Mouse (Mus musculus): ENCODE results near the gene Plek.

Gene Plek

GRCm38 (mm10) chr11:17000353-17001334 lies 51.5 kb downstream of the Plek start:
- peak; percentile 4 for DNase-seq (ENCODE audit: low read depth)

DNA sequence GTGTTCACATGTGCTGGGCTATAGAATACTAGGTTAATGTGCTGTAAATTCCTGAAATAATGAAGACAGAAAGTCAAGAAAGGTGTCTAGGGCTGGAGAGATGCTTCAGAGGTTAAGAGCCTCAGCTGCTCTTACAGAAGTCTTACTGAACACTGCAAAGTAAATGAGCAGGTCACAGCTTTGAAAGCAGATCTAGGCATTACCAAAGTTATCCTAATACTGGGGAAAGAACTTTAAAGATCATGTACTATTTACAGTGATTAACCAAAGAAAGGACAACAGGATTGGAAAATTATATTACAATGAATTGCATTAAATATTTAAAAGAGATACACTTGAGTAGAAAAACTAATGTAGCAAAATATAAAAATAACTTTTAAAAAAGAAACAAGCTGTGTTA lies 52.2 kb downstream of the Plek start:
- no peak for DNase-seq (ENCODE audit: low read depth)

GRCm38 (mm10) chr11:16999387-16999786 lies 52.8 kb downstream of the Plek start:
- no peak for DNase-seq (ENCODE audit: low read depth)

GRCm38 (mm10) chr11:16997465-16997864 lies 54.7 kb downstream of the Plek start:
- DNase-seq (ENCODE audit: low read depth): no peak

DNA sequence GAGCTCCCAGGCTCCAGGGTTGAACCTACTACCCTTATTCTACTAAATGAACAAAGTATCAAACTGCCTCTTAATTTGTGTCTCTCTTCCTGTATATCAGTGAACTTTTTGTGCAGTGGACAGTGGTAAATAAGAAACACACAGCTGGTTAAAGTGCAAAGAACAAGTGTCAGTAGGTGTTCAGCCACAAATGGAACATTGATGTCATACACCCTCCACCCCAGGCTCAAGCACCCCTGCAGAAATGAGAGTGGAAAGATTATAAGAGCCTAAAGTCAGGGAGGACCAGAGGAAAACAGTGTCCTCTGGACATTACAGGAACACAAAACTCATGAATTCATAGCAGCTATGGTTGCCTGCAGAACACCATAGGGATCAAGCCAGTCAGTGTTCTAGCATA lies 55.4 kb downstream of the Plek start:
- no peak for DNase-seq (ENCODE audit: low read depth)

DNA sequence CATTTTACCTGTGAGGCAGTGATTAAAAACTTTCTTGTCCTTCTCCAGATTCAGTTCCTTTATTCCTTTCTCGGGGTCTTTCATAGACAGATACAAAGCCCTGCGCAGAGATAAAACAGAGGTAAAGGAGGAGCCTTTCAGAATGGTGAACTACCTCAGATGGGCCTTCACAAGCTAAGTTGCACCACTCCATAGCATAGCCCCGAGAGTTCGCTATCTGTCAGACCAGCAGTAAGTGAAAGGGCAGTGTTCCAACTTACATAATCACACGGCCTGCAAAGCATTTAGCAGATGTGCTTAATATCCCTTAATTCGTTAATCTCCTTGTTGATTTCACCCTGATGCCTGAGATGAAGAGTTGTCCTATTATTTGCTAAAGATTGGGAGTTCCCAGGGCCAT lies 59.3 kb downstream of the Plek start:
- DNase-seq (ENCODE audit: low read depth): no peak

DNA sequence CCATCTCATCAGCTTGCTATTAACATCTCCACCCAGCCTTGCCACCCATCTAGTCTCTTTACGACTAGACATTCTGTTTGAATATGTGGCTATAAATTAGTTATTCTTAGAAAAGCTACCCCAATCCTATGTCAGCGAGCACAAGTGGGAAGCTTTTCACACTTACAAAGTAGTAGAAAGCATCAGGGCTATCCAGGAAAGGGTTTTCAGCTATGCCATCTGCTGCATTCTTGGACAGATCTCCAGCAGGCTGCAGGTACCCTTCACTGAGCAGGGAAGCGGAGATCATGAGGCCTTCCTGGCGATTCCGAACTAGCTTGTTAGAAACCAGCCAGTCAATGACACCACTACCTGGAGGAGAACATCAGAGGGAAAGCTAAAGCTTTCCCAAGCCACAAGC lies 62.3 kb downstream of the Plek start:
- no peak for DNase-seq (ENCODE audit: low read depth)

DNA sequence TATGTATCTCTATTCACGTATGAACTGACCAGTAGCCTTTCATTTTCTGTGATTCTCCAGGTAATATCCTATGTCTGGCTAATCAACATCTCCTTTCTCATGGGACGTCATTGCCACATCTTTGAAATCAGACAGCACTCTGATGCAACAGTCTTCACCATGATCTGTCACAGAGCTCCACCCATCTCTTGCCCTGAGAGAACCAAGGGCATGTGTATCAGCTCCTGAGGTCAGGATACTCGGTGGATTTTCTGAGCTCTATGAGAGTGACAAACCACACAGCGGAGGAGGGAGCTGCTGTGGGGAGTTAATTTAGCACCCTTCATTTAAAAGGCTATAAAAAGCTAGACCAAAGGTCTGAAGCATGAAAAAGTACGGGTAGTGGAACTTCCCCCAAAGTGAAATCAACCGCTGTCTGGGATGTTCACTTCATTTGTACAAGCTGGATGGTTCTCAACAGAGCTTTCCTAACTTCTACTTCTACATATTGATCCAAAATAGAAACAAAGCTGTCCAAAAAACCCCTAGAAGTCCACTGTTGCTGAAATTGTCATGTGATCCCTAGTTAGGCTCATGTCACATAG lies 64.3 kb downstream of the Plek start:
- no peak for DNase-seq (ENCODE audit: low read depth)

- no peak for DNase-seq (ENCODE audit: low read depth)
Measured at GRCm38 (mm10) chr11:16986550-16987187, 65.5 kb downstream of the Plek start.

- DNase-seq (ENCODE audit: low read depth): no peak
Measured at GRCm38 (mm10) chr11:16978161-16978707, 73.9 kb downstream of the Plek start.

GRCm38 (mm10) chr11:16977611-16978010 lies 74.6 kb downstream of the Plek start:
- no peak for DNase-seq (ENCODE audit: low read depth)

DNA sequence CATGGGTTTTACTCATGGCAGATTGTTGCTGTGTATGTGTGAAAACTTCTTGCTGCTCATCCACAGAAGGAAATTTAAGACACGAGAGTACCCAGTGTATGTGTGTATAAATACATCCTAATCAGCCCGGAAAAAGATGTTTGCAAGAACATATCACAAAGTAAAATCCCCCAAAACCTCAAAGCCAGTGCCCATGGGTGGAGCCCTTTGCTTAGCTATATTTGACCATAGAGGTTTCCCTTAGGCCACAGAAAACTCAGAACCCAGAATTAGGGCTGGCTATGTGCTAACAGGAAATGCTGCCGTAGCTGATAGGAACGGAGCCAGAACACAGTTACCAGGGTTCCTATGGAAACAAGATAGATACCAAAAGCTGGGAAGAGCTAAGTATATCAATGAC lies 75.2 kb downstream of the Plek start:
- no peak for DNase-seq (ENCODE audit: low read depth)

DNA sequence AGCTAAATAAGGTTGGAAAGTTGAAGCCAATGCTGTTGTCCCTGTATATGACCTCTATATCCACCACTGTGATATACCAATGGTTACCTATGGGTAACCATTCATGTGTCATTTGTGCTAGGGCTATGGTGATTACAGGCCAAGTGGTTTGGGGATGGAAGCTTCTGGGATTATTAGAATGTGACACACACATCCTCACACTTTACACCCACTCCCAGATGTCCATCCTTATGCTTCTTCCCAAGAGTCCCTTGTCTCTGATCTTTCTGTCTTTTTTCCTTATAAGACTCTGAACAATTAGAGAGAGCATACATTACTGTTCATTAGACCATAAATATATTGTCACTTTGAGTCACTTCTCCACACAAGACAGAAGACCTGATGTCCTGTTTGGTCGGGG lies 79.1 kb downstream of the Plek start:
- no peak for DNase-seq (ENCODE audit: low read depth)

- DNase-seq (ENCODE audit: low read depth): no peak
Measured at GRCm38 (mm10) chr11:16972027-16972426, 80.2 kb downstream of the Plek start.

GRCm38 (mm10) chr11:16969650-16970049 lies 82.5 kb downstream of the Plek start:
- DNase-seq (ENCODE audit: low read depth): no peak

DNA sequence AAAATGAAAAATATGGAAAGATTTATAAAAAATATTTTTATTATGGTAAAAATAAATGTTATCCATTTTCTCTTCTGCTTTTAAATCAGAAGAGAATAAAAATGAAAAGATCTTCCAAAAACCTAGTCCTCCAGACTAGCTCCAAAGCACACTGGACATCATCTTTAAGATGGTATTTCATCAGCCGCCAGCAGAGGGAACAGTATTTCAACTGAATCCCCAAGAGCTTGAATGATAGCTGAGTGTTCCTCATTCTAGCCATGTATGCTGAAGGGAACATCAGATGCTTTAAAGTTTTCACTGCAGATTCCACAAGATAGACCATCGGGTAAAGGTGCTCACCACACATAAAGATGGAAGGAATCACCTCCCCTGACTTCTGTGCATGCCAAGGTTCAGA lies 84.4 kb downstream of the Plek start:
- peak; percentile 55 for DNase-seq (ENCODE audit: low read depth)

GRCm38 (mm10) chr11:16958520-16958919 lies 93.7 kb downstream of the Plek start:
- DNase-seq (ENCODE audit: low read depth): no peak

DNA sequence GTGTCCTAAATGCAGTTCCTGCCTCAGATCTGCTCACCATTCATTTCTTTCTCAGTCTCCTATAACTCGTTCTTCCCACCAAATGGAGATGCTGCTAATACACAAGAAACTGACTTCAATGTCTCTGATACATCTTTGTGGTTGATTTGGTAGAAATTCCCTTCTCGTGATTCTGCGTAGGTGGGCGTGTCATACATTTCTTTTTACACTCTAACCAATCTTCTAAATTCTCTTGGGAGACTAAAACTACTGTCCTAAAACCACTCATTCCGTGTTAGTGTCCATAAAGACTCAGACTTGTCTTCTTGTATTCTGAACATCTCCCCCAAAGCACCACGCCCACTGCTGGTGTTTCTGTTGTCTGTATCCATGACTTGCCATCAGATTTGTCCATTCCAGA lies 95.2 kb downstream of the Plek start:
- no peak for DNase-seq (ENCODE audit: low read depth)

GRCm38 (mm10) chr11:16956115-16956862 lies 95.9 kb downstream of the Plek start:
- DNase-seq (ENCODE audit: low read depth): no peak

DNA sequence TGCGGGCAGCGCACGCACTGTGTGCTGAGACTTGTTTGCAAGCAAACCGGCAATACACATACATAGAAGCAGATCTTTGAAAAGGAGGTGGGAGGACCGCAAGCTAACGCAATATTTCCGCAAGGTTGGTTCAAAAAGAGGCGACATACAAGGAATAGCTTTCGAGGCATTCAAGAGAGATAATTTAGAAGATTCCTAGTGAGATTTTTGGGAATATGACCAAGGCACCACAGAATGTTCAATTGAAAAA lies 100.5 kb downstream of the Plek start:
- no peak for DNase-seq (ENCODE audit: low read depth)

- DNase-seq (ENCODE audit: low read depth): peak; percentile 99
Measured at GRCm38 (mm10) chr11:16950976-16951760, 101.0 kb downstream of the Plek start, which contains the start of gene Fbxo48. Gene Fbxo48 (plus strand): TSS chr11:16951375.
